Mouse (Mus musculus): Measurements from ENCODE around the gene Snx29. TPM values are rescaled to one million over a fixed set of nuclear protein-coding genes. Genes with fewer than 3 reads are reported as not detected.

Snx29 gene
- polyA plus RNA-seq, 1 experiment from 2014 or later, result 4.4 TPM

GRCm38 (mm10) chr16:11473474-11473873, 150.8 kb downstream of the Snx29 start:
- Histone ChIP-seq H3K27ac (no peak overlapping the region), H3K4me3 (replicated peaks) (no peak overlapping the region), H3K27me3 (no peaks in the 10 kb centered on the region), H3K4me2 (no peak overlapping the region), H3K9ac (no peak overlapping the region), H3K4me1 (replicated peaks) (peaks cover 7% of the 10 kb centered on the region), H3K36me3 (no peaks in the 10 kb centered on the region), H3K9me3 (replicated peaks) (no peaks in the 10 kb centered on the region)
- 67% methylated on average over 3 of the region's 3 CpGs for WGBS (ENCODE audit: insufficient replicate concordance)
- ATAC-seq (ENCODE audit: low read depth) (no peak), DNase-seq (no peak)

- Histone ChIP-seq H3K4me3 (replicated peaks) (no peak overlapping the region), H3K9me3 (replicated peaks) (no peaks in the 10 kb centered on the region), H3K27me3 (no peaks in the 10 kb centered on the region), H3K36me3 (no peaks in the 10 kb centered on the region), H3K27ac (no peak overlapping the region), H3K4me2 (no peak overlapping the region), H3K9ac (no peak overlapping the region), H3K4me1 (replicated peaks) (peaks cover 7% of the 10 kb centered on the region)
- DNase-seq, result no peak
- ATAC-seq (ENCODE audit: low read depth), result no peak
- 75% methylated on average over 6 of the region's 6 CpGs for WGBS (ENCODE audit: insufficient replicate concordance)
Measured at GRCm38 (mm10) chr16:11473893-11474505, 151.3 kb downstream of the Snx29 start.

GRCm38 (mm10) chr16:11475137-11475943, 152.6 kb downstream of the Snx29 start:
- Histone ChIP-seq H3K4me2 (no peak overlapping the region), H3K9me3 (replicated peaks) (no peaks in the 10 kb centered on the region), H3K27me3 (no peaks in the 10 kb centered on the region), H3K27ac (no peak overlapping the region), H3K4me1 (replicated peaks) (peaks cover 7% of the 10 kb centered on the region), H3K36me3 (no peaks in the 10 kb centered on the region), H3K9ac (no peak overlapping the region), H3K4me3 (replicated peaks) (no peak overlapping the region)
- DNase-seq (no peak), ATAC-seq (ENCODE audit: low read depth) (no peak)
- 58% methylated on average over 10 of the region's 10 CpGs for WGBS (ENCODE audit: insufficient replicate concordance)

- H3K4me1 ChIP-seq (replicated peaks), result peaks cover 7% of the 10 kb centered on the region
- no peaks in the 10 kb centered on the region for H3K36me3 ChIP-seq
- no peaks in the 10 kb centered on the region for H3K9me3 ChIP-seq (replicated peaks)
- WGBS (ENCODE audit: insufficient replicate concordance), result 88% methylated on average over 1 of the region's 1 CpGs
- no peak for DNase-seq
- no peak overlapping the region for H3K9ac ChIP-seq
- H3K4me3 ChIP-seq (replicated peaks), result no peak overlapping the region
- no peak overlapping the region for H3K27ac ChIP-seq
- no peak overlapping the region for H3K4me2 ChIP-seq
- no peaks in the 10 kb centered on the region for H3K27me3 ChIP-seq
- no peak for ATAC-seq (ENCODE audit: low read depth)
Measured at GRCm38 (mm10) chr16:11476314-11476713, 153.6 kb downstream of the Snx29 start.

- Histone ChIP-seq H3K9me3 (replicated peaks) (no peaks in the 10 kb centered on the region), H3K27ac (no peak overlapping the region), H3K36me3 (no peaks in the 10 kb centered on the region), H3K4me1 (replicated peaks) (peaks cover 7% of the 10 kb centered on the region), H3K4me3 (replicated peaks) (no peak overlapping the region), H3K27me3 (no peaks in the 10 kb centered on the region), H3K4me2 (no peak overlapping the region), H3K9ac (no peak overlapping the region)
- ATAC-seq (ENCODE audit: low read depth) (no peak), DNase-seq (no peak)
- 59% methylated on average over 2 of the region's 2 CpGs for WGBS (ENCODE audit: insufficient replicate concordance)
Measured at GRCm38 (mm10) chr16:11476968-11477367, 154.3 kb downstream of the Snx29 start.

- Histone ChIP-seq H3K27me3 (no peaks in the 10 kb centered on the region), H3K36me3 (no peaks in the 10 kb centered on the region), H3K4me2 (no peak overlapping the region), H3K4me3 (replicated peaks) (no peak overlapping the region), H3K27ac (no peak overlapping the region), H3K4me1 (replicated peaks) (peaks cover 7% of the 10 kb centered on the region), H3K9me3 (replicated peaks) (no peaks in the 10 kb centered on the region), H3K9ac (no peak overlapping the region)
- DNase-seq (no peak), ATAC-seq (ENCODE audit: low read depth) (no peak)
- WGBS (ENCODE audit: insufficient replicate concordance), result 72% methylated on average over 5 of the region's 5 CpGs
Measured at GRCm38 (mm10) chr16:11477591-11477990, 154.9 kb downstream of the Snx29 start.

GRCm38 (mm10) chr16:11479605-11480004, 156.9 kb downstream of the Snx29 start:
- no peak overlapping the region for H3K27ac ChIP-seq
- no peak overlapping the region for H3K4me2 ChIP-seq
- no peaks in the 10 kb centered on the region for H3K4me1 ChIP-seq (replicated peaks)
- no peak for ATAC-seq (ENCODE audit: low read depth)
- DNase-seq, result no peak
- H3K4me3 ChIP-seq (replicated peaks), result no peak overlapping the region
- no peak overlapping the region for H3K9ac ChIP-seq
- H3K9me3 ChIP-seq (replicated peaks), result no peaks in the 10 kb centered on the region
- 61% methylated on average over 4 of the region's 4 CpGs for WGBS (ENCODE audit: insufficient replicate concordance)
- no peaks in the 10 kb centered on the region for H3K27me3 ChIP-seq
- H3K36me3 ChIP-seq, result no peaks in the 10 kb centered on the region

GRCm38 (mm10) chr16:11482189-11482588, 159.5 kb downstream of the Snx29 start:
- H3K27me3 ChIP-seq, result no peaks in the 10 kb centered on the region
- no peak overlapping the region for H3K4me3 ChIP-seq (replicated peaks)
- H3K27ac ChIP-seq, result no peak overlapping the region
- WGBS (ENCODE audit: insufficient replicate concordance), result 78% methylated on average over 2 of the region's 2 CpGs
- no peak overlapping the region for H3K9ac ChIP-seq
- no peaks in the 10 kb centered on the region for H3K36me3 ChIP-seq
- H3K4me1 ChIP-seq (replicated peaks), result no peaks in the 10 kb centered on the region
- H3K4me2 ChIP-seq, result no peak overlapping the region
- ATAC-seq (ENCODE audit: low read depth) (no peak), DNase-seq (no peak)
- no peaks in the 10 kb centered on the region for H3K9me3 ChIP-seq (replicated peaks)

GRCm38 (mm10) chr16:11494895-11495294, 172.2 kb downstream of the Snx29 start:
- Histone ChIP-seq H3K4me1 (replicated peaks) (peaks cover 38% of the 10 kb centered on the region), H3K36me3 (no peaks in the 10 kb centered on the region), H3K4me3 (replicated peaks) (no peak overlapping the region), H3K4me2 (no peak overlapping the region), H3K27me3 (no peaks in the 10 kb centered on the region), H3K27ac (no peak overlapping the region), H3K9me3 (replicated peaks) (no peaks in the 10 kb centered on the region), H3K9ac (no peak overlapping the region)
- DNase-seq, result no peak
- ATAC-seq (ENCODE audit: low read depth), result no peak
- 78% methylated on average over 7 of the region's 7 CpGs for WGBS (ENCODE audit: insufficient replicate concordance)

- Histone ChIP-seq H3K9me3 (replicated peaks) (no peaks in the 10 kb centered on the region), H3K4me2 (no peak overlapping the region), H3K36me3 (no peaks in the 10 kb centered on the region), H3K4me3 (replicated peaks) (no peak overlapping the region), H3K4me1 (replicated peaks) (peaks cover 41% of the 10 kb centered on the region), H3K27ac (no peak overlapping the region), H3K9ac (no peak overlapping the region), H3K27me3 (no peaks in the 10 kb centered on the region)
- DNase-seq (no peak), ATAC-seq (ENCODE audit: low read depth) (no peak)
- WGBS (ENCODE audit: insufficient replicate concordance), result 54% methylated on average over 10 of the region's 10 CpGs
Measured at GRCm38 (mm10) chr16:11495923-11496616, 173.4 kb downstream of the Snx29 start.

GRCm38 (mm10) chr16:11496721-11497120, 174.0 kb downstream of the Snx29 start:
- peaks cover 41% of the 10 kb centered on the region for H3K4me1 ChIP-seq (replicated peaks)
- WGBS (ENCODE audit: insufficient replicate concordance), result 73% methylated on average over 3 of the region's 3 CpGs
- no peak overlapping the region for H3K4me2 ChIP-seq
- no peaks in the 10 kb centered on the region for H3K27me3 ChIP-seq
- no peaks in the 10 kb centered on the region for H3K36me3 ChIP-seq
- ATAC-seq (ENCODE audit: low read depth) (no peak), DNase-seq (no peak)
- H3K27ac ChIP-seq, result no peak overlapping the region
- no peak overlapping the region for H3K9ac ChIP-seq
- H3K9me3 ChIP-seq (replicated peaks), result no peaks in the 10 kb centered on the region
- H3K4me3 ChIP-seq (replicated peaks), result no peak overlapping the region
